Mouse (Mus musculus): Measurements from ENCODE around the gene Fbln1.

- no peak for TF ChIP-seq CTCF (IDR thresholded peaks at IDR 0.05; ENCODE audit: low read depth, low read length)
- no peak for TF ChIP-seq POLR2A (IDR thresholded peaks at IDR 0.05; ENCODE audit: borderline replicate concordance, low read depth, low read length)
These were observed 32.3 kb upstream of the Fbln1 start for GRCm38 (mm10) chr15:85173425-85173824.

All from bone marrow macrophage, adult 2 months (primary cell).